Mouse (Mus musculus) brain, embryonic 18.5 days (tissue): ENCODE results near the gene Hnrnpu.
A peak's percentile ranks its signal among the peaks of the same experiment; 100 is the strongest.
"Not testable (repeated sequence)": the region's sequence is repeated elsewhere in the genome, so short reads cannot be mapped to it uniquely, and the experiment has no call there.

Experiments used
- DNase-seq: peaks from one replicate; pipeline ENCODE4 v3.0.0-alpha.2; 2012; ENCODE audit warnings: low read depth, low spot score

The Hnrnpu gene

GRCm38 (mm10) chr1:178337551-178338317 lies at the start of gene Hnrnpu:
Gene Hnrnpu, minus strand, starts transcription at chr1:178337797.
- DNase-seq = peak; percentile 90

GRCm38 (mm10) chr1:178382165-178382564 lies 44.6 kb upstream of the Hnrnpu start:
- no peak for DNase-seq

GRCm38 (mm10) chr1:178379224-178379623 lies 41.6 kb upstream of the Hnrnpu start:
- DNase-seq = no peak

GRCm38 (mm10) chr1:178378115-178378514 lies 40.5 kb upstream of the Hnrnpu start:
- DNase-seq = no peak

GRCm38 (mm10) chr1:178376907-178377306 lies 39.3 kb upstream of the Hnrnpu start:
- no peak for DNase-seq

GRCm38 (mm10) chr1:178376061-178376460 lies 38.5 kb upstream of the Hnrnpu start:
- no peak for DNase-seq

- no peak for DNase-seq
These were observed 37.8 kb upstream of the Hnrnpu start for GRCm38 (mm10) chr1:178375381-178375780.

GRCm38 (mm10) chr1:178372681-178373080 lies 35.1 kb upstream of the Hnrnpu start:
- DNase-seq = no peak

- DNase-seq = no peak
These were observed 31.7 kb upstream of the Hnrnpu start for GRCm38 (mm10) chr1:178369272-178369651.

GRCm38 (mm10) chr1:178368548-178369271 lies 31.1 kb upstream of the Hnrnpu start:
- DNase-seq = peak; percentile 72

- no peak for DNase-seq
These were observed 30.5 kb upstream of the Hnrnpu start for GRCm38 (mm10) chr1:178368121-178368520.

- DNase-seq = no peak
These were observed 27.6 kb upstream of the Hnrnpu start for GRCm38 (mm10) chr1:178365171-178365570.

GRCm38 (mm10) chr1:178360702-178361101 lies 23.1 kb upstream of the Hnrnpu start:
- DNase-seq = no peak

- DNase-seq = no peak
These were observed 22.7 kb upstream of the Hnrnpu start for GRCm38 (mm10) chr1:178360264-178360663.

GRCm38 (mm10) chr1:178357776-178358710 lies 20.4 kb upstream of the Hnrnpu start:
- DNase-seq = no peak

- DNase-seq = no peak
These were observed 17.0 kb upstream of the Hnrnpu start for GRCm38 (mm10) chr1:178354576-178354975.

GRCm38 (mm10) chr1:178351643-178352042 lies 14.0 kb upstream of the Hnrnpu start:
- DNase-seq = no peak

GRCm38 (mm10) chr1:178350792-178351191 lies 13.2 kb upstream of the Hnrnpu start:
- DNase-seq = no peak

- not testable (repeated sequence) for DNase-seq
These were observed 6.6 kb upstream of the Hnrnpu start for GRCm38 (mm10) chr1:178344071-178344805.

GRCm38 (mm10) chr1:178342612-178343011 lies 5.0 kb upstream of the Hnrnpu start:
- no peak for DNase-seq

- DNase-seq = no peak
These were observed 4.5 kb upstream of the Hnrnpu start for GRCm38 (mm10) chr1:178342063-178342462.
